Mouse (Mus musculus): ENCODE results near the gene BC024978. TPM values are rescaled to one million over a fixed set of nuclear protein-coding genes. Genes with fewer than 3 reads are reported as not detected.
A peak's percentile ranks its signal among the peaks of the same experiment; 100 is the strongest.

BC024978 gene
- total and polyA plus RNA-seq, 3 experiments, result 1.6 to 9.4 (median 1.7) TPM

DNA sequence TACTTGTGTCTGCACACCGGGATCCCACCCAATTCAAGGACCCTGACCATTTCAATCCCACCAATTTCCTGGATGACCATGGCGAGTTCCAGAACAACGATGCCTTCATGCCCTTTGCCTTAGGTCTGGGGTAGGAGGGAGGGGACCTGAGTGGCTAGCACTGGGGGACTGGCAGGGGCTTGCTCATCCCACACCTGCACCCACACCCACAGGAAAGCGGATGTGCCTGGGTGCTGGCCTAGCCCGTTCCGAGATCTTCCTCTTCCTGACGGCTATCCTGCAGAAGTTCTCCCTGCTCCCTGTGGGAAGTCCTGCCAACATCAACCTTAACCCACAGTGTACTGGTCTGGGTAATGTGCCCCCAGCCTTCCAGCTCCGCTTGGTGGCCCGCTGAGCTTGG, 37.4 kb upstream of the BC024978 start:
- Histone ChIP-seq H3K4me2 (ENCODE audit: insufficient read depth, low read depth, poor library complexity, severe bottlenecking) (no peak overlapping the region), H3K4me3 (replicated peaks in 1 of 3; ENCODE audit: low read depth in 2 of 3, low read length in 2 of 3, poor library complexity in 1 of 3) (no peak overlapping the region), H3K9me3 (replicated peaks; ENCODE audit: low read length) (no peaks in the 10 kb centered on the region), H3K79me2 (replicated peaks; ENCODE audit: control insufficient read depth, extremely low read depth, insufficient read depth, poor library complexity, severe bottlenecking) (peaks cover 20% of the 10 kb centered on the region), H3K27ac (ENCODE audit: insufficient read depth, low read depth) (no peak overlapping the region), H3K36me3 (replicated peaks in 1 of 2; ENCODE audit: control insufficient read depth in 1 of 2, insufficient read depth in 1 of 2, low read length in 1 of 2) (peaks cover 34 to 80% of the 10 kb centered on the region in 2 experiments), H3K27me3 (replicated peaks) (no peaks in the 10 kb centered on the region), H3K4me1 (ENCODE audit: control insufficient read depth in 1 of 2, insufficient read depth in 2 of 2) (peaks cover 22 to 59% of the 10 kb centered on the region in 2 experiments), H3K9ac (ENCODE audit: insufficient read depth, low read depth) (no peak overlapping the region)
- dilution Hi-C loops (cut with MboI; ENCODE audit: extremely low pct_ligation_motif_present, extremely low pct_unique_long_range_greater_than_20kb, low sequenced_read_pairs), result no loop called here
- DNase-seq (ENCODE audit: extremely low read depth), result no peak
- TF ChIP-seq JUND (conservative IDR thresholded peaks at IDR 0.05; ENCODE audit: low read depth, low read length) (no peak), ZNF384 (IDR thresholded peaks at IDR 0.05; ENCODE audit: low read depth, low read length) (no peak), JUN (IDR thresholded peaks at IDR 0.05; ENCODE audit: insufficient read depth, low read depth, low read length) (no peak), CHD2 (IDR thresholded peaks at IDR 0.05; ENCODE audit: low read length) (no peak), SIN3A (IDR thresholded peaks at IDR 0.05; ENCODE audit: low read length) (no peak), UBTF (IDR thresholded peaks at IDR 0.05; ENCODE audit: low read depth, low read length) (no peak), E2F4 (IDR thresholded peaks at IDR 0.05; ENCODE audit: insufficient replicate concordance, low read depth, low read length) (no peak), MAZ (IDR thresholded peaks at IDR 0.05; ENCODE audit: low read depth, low read length) (no peak), NRF1 (IDR thresholded peaks at IDR 0.05; ENCODE audit: low read depth, low read length) (no peak)
- in situ Hi-C loops (cut with MboI; ENCODE audit: low pct_ligation_motif_present, low pct_unique_long_range_greater_than_20kb, low sequenced_read_pairs), result loop anchor here (5.0 kb wide), 1 partner anchor 129 kb away; no protein-coding TSS in a partner anchor

DNA sequence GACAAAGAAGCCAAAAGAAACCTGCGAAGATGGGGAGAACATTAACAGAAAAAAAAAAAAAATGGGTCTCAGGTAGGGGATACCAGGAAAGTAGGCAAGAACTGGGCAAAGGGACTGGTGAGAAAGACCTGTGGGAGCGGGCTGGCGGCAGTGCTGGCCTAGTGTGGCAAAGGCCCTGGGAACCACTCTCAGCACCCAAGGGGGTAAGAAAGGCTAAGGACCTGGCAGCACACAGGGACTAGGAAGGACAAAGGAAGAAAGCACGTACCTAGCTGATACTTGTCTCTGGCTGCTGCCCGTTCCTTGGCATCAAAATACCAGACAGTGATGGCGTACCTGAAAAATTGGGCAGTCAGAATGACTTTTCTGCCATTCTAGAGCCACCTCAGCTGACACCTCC, 36.3 kb upstream of the BC024978 start:
- peaks cover 27 to 64% of the 10 kb centered on the region in 2 experiments for H3K4me1 ChIP-seq (ENCODE audit: control insufficient read depth in 1 of 2, insufficient read depth in 2 of 2)
- TF ChIP-seq NELFE (IDR thresholded peaks at IDR 0.05; ENCODE audit: low read depth, low read length), result 0 out of 2 replicates have a peak, but pooled peaks have one; percentile 5
- TF ChIP-seq ZKSCAN1 (IDR thresholded peaks at IDR 0.05; ENCODE audit: borderline replicate concordance, low read depth, low read length), result no peak
- TF ChIP-seq IRF4 (IDR thresholded peaks at IDR 0.05; ENCODE audit: low read depth, low read length), result no peak
- dilution Hi-C loops (cut with MboI; ENCODE audit: extremely low pct_ligation_motif_present, extremely low pct_unique_long_range_greater_than_20kb, low sequenced_read_pairs), result no loop called here

DNA sequence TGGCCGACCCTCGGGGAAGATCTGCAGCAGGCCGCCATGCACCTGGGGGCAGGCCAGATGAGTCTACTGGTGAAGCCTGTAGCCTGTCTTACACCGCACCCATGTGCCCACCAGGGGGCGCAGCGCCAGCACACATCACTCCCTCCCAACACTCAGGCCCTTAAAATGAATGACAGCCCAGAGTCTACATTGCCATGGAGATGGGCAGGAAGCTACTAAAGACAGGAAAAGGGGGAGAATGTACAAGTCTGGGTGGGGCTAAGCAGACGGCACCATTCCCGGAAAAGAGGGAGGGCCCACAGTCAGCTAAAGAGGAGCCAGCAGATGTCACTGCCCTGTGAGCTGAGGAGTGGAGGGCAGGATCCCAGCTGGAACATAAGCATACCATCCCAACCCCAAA, 35.7 kb upstream of the BC024978 start:
- Histone ChIP-seq H3K27ac (ENCODE audit: insufficient read depth, low read depth) (no peak overlapping the region), H3K79me2 (replicated peaks; ENCODE audit: control insufficient read depth, extremely low read depth, insufficient read depth, poor library complexity, severe bottlenecking) (peaks cover 38% of the 10 kb centered on the region), H3K9me3 (replicated peaks; ENCODE audit: low read length) (no peaks in the 10 kb centered on the region), H3K4me2 (ENCODE audit: insufficient read depth, low read depth, poor library complexity, severe bottlenecking) (no peak overlapping the region), H3K27me3 (replicated peaks) (no peaks in the 10 kb centered on the region), H3K4me3 (replicated peaks in 1 of 3; ENCODE audit: low read depth in 2 of 3, low read length in 2 of 3, poor library complexity in 1 of 3) (no peak overlapping the region), H3K4me1 (ENCODE audit: control insufficient read depth in 1 of 2, insufficient read depth in 2 of 2) (peaks cover 27 to 64% of the 10 kb centered on the region in 2 experiments), H3K36me3 (replicated peaks in 1 of 2; ENCODE audit: control insufficient read depth in 1 of 2, insufficient read depth in 1 of 2, low read length in 1 of 2) (peaks cover 40 to 90% of the 10 kb centered on the region in 2 experiments), H3K9ac (ENCODE audit: insufficient read depth, low read depth) (no peak overlapping the region)
- in situ Hi-C loops (cut with MboI; ENCODE audit: low pct_ligation_motif_present, low pct_unique_long_range_greater_than_20kb, low sequenced_read_pairs), result loop anchor here (5.0 kb wide), 2 partner anchors 67 to 127 kb away; partner anchors contain the start of gene Itpkc
- dilution Hi-C loops (cut with MboI; ENCODE audit: extremely low pct_ligation_motif_present, extremely low pct_unique_long_range_greater_than_20kb, low sequenced_read_pairs), result no loop called here
- peak; percentile 86 for DNase-seq (ENCODE audit: extremely low read depth)
- TF ChIP-seq CHD1 (IDR thresholded peaks at IDR 0.05; ENCODE audit: low read depth, low read length) (no peak), E2F4 (IDR thresholded peaks at IDR 0.05; ENCODE audit: insufficient replicate concordance, low read depth, low read length) (no peak), BHLHE40 (IDR thresholded peaks at IDR 0.05; ENCODE audit: low read depth, low read length) (0 out of 2 replicates have a peak, but pooled peaks have one; percentile 14), ETS1 (conservative IDR thresholded peaks at IDR 0.05; ENCODE audit: low read depth, low read length) (no peak), ZKSCAN1 (IDR thresholded peaks at IDR 0.05; ENCODE audit: borderline replicate concordance, low read depth, low read length) (no peak), SMC3 (IDR thresholded peaks at IDR 0.05; ENCODE audit: low read depth, low read length) (peak; percentile 96), MYC (IDR thresholded peaks at IDR 0.05; ENCODE audit: low read depth, low read length) (peak; percentile 65; the same call in 1 of the 2 replicates), MAZ (IDR thresholded peaks at IDR 0.05; ENCODE audit: low read depth, low read length) (0 out of 2 replicates have a peak, but pooled peaks have one; percentile 60), IRF4 (IDR thresholded peaks at IDR 0.05; ENCODE audit: low read depth, low read length) (peak; percentile 41; the same call in 1 of the 2 replicates), POLR2A (IDR thresholded peaks at IDR 0.05; ENCODE audit: low read depth, low read length) (no peak), ELF1 (IDR thresholded peaks at IDR 0.05; ENCODE audit: low read depth, low read length) (peak; percentile 52), UBTF (IDR thresholded peaks at IDR 0.05; ENCODE audit: low read depth, low read length) (no peak), MXI1 (IDR thresholded peaks at IDR 0.05; ENCODE audit: low read depth, low read length) (peak; percentile 72), ZNF384 (IDR thresholded peaks at IDR 0.05; ENCODE audit: low read depth, low read length) (no peak), USF1 (IDR thresholded peaks at IDR 0.05; ENCODE audit: low read depth, low read length) (no peak), RCOR1 (conservative IDR thresholded peaks at IDR 0.05; ENCODE audit: low read depth, low read length) (no peak), MAFK (IDR thresholded peaks at IDR 0.05; ENCODE audit: insufficient replicate concordance, low read length) (no peak), JUND (conservative IDR thresholded peaks at IDR 0.05; ENCODE audit: low read depth, low read length) (no peak), CHD2 (IDR thresholded peaks at IDR 0.05; ENCODE audit: low read length) (no peak)

More for the DNA sequence above, 36.3 kb upstream of the BC024978 start:
- H3K27ac ChIP-seq (ENCODE audit: insufficient read depth, low read depth), result no peak overlapping the region
- H3K9ac ChIP-seq (ENCODE audit: insufficient read depth, low read depth), result no peak overlapping the region
- no peaks in the 10 kb centered on the region for H3K9me3 ChIP-seq (replicated peaks; ENCODE audit: low read length)
- no peaks in the 10 kb centered on the region for H3K27me3 ChIP-seq (replicated peaks)
- DNase-seq (ENCODE audit: extremely low read depth), result no peak
- H3K4me2 ChIP-seq (ENCODE audit: insufficient read depth, low read depth, poor library complexity, severe bottlenecking), result no peak overlapping the region
- H3K79me2 ChIP-seq (replicated peaks; ENCODE audit: control insufficient read depth, extremely low read depth, insufficient read depth, poor library complexity, severe bottlenecking), result peaks cover 31% of the 10 kb centered on the region
- no peak overlapping the region for H3K4me3 ChIP-seq (replicated peaks in 1 of 3; ENCODE audit: low read depth in 2 of 3, low read length in 2 of 3, poor library complexity in 1 of 3)
- in situ Hi-C loops (cut with MboI; ENCODE audit: low pct_ligation_motif_present, low pct_unique_long_range_greater_than_20kb, low sequenced_read_pairs), result loop anchor here (5.0 kb wide), 1 partner anchor 128 kb away; no protein-coding TSS in a partner anchor
- peaks cover 36 to 88% of the 10 kb centered on the region in 2 experiments for H3K36me3 ChIP-seq (replicated peaks in 1 of 2; ENCODE audit: control insufficient read depth in 1 of 2, insufficient read depth in 1 of 2, low read length in 1 of 2)

Measured in CH12.LX (cell line).